Comparison of ENCODE assay signal across 18 mouse cellular contexts in genomic region chr5:142776080-142776479, GRCm38 (mm10).
"Had no signal": no experiment of that assay in that cellular context is flagged by ENCODE, and none has a peak within 500 bp of the region (broad histone marks: within the 10 kb centered on the region; RNA-seq: fewer than 3 reads in every experiment).

No protein-coding gene starts in this region.

- H3K4me2 ChIP-seq: liver, embryonic 12.5 days; liver, embryonic 15.5 days; lung, embryonic 15.5 days; midbrain, embryonic 13.5 days; neural tube, embryonic 13.5 days; stomach, embryonic 15.5 days had no signal

- ATAC-seq: intestine, postnatal 0 days; liver, embryonic 12.5 days; midbrain, embryonic 13.5 days; midbrain, embryonic 16.5 days had no signal

- H3K9me3 ChIP-seq: liver, embryonic 12.5 days; liver, embryonic 15.5 days; lung, embryonic 15.5 days; megakaryocyte, embryonic 14.5 days; midbrain, embryonic 10.5 days; midbrain, embryonic 13.5 days; neural tube, embryonic 13.5 days; stomach, embryonic 15.5 days had no signal

- H3K27me3 ChIP-seq: liver, embryonic 12.5 days; liver, embryonic 15.5 days; lung, embryonic 15.5 days; megakaryocyte, embryonic 14.5 days; midbrain, embryonic 13.5 days; neural tube, embryonic 13.5 days; stomach, embryonic 15.5 days had no signal

- H3K4me3 ChIP-seq: liver, embryonic 12.5 days; liver, embryonic 15.5 days; lung, embryonic 15.5 days; megakaryocyte, embryonic 14.5 days; midbrain, embryonic 10.5 days; midbrain, embryonic 13.5 days; myocyte; neural tube, embryonic 13.5 days; stomach, embryonic 15.5 days had no signal

- H3K27ac ChIP-seq: kidney, postnatal 0 days; liver, embryonic 12.5 days; liver, embryonic 15.5 days; lung, embryonic 15.5 days; midbrain, embryonic 10.5 days; midbrain, embryonic 13.5 days; neural tube, embryonic 13.5 days; stomach, embryonic 15.5 days had no signal

- DNase-seq: kidney, adult 2 months; kidney, postnatal 25 days; retina, postnatal 1 day; right cerebral cortex, postnatal 25 days; spleen, adult 18-20 months; thymus, postnatal 25 days had no signal

- H3K9ac ChIP-seq: liver, embryonic 12.5 days; liver, embryonic 15.5 days; lung, embryonic 15.5 days; neural tube, embryonic 13.5 days; stomach, embryonic 15.5 days had no signal
